Mouse (Mus musculus): ENCODE data around the gene Parn.
A peak's percentile ranks its signal among the peaks of the same experiment; 100 is the strongest.

DNA sequence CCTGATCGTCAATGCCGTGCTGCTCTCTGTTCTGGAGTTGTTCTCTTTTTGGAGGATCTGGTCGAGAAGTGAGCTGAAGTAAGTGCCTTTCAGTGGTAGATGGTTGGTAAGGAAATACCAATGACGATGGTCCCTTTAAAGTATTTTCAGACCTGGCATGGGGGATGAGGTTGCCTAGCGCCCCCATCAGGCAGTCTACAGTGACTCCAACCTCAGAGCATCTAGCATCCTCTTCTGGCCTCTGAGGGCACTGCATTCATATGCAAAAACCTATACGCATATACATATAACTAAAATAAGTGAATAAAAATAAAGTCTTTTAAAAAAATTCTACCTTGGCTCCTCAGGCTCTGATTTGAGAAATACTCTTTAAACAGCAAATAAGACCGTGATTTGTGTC, 31.0 kb upstream of the Parn start:
- TF ChIP-seq POLR2A (IDR thresholded peaks at IDR 0.05; ENCODE audit: extremely low read depth, insufficient read depth, low read length) (no peak), CTCF (IDR thresholded peaks at IDR 0.05; ENCODE audit: low read depth, low read length) (peak; percentile 63)
